Mouse (Mus musculus) lung, adult 18-20 months (tissue): ENCODE results near the gene Kcnb1.
A peak's percentile ranks its signal among the peaks of the same experiment; 100 is the strongest.

Source experiments
- DNase-seq, 2 experiments: peaks; one replicate each; pipeline ENCODE4 v3.0.0; 2022; ENCODE audit warnings: mixed read lengths in 2 of 2

Gene Kcnb1

DNA sequence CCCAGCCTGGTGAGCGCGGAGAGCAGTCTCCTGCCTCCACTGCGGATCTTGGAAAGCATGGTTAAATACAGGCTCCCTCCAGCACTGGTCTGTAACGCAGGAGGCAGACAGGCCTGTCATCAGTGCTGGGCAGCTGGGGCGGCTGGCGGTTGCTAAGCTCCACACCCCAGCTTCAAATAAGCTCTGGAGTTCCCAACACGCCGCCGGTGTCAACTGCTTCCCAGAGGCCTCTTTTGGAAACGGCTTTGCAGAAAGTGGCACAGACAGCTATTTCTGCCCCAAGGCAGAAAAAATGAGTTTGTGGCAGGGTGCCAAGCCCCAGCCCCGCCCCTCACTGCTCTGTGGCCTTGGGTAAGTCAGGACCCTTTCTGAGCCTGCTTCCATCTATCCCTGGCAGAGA lies 66.0 kb downstream of the Kcnb1 start:
- DNase-seq: no peak

DNA sequence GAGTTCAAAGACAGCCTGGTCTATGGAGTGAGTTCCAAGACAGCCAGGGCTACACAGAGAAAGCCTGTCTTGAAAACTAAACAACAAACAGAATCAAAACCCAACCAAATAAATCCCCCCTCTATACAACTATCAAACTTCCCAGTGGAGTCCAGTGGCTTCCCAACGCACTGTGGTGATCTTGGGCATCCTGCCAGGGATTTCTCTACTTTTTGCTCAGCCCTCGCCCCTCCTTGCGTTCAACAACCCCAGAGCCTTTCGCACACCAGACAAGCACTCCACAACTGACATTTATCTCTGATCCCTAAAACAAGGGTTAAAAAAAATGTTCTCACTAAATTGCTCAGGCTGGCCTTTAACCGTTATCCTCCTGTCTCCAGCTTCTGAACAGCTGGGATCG lies 67.2 kb downstream of the Kcnb1 start:
- DNase-seq: no peak

DNA sequence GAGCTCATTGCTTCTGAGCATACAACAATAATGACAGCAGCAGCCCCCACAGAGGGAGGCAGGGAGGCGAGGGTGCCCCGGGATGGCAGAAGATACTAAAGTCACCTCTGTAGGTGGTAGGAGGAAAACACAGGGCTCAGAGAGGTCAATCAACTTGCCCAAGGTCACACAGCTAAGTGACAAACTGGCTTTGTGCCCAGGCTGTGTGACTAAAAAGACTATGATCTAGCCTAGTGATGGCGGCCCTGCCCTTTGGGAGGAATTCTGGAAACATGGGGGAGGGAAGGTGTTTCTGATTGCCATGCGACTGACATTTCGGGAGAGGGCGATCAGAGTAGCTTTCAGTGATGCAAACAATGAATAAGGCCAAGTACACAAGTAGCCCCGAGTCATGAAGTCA lies 68.0 kb downstream of the Kcnb1 start:
- no peak for DNase-seq

DNA sequence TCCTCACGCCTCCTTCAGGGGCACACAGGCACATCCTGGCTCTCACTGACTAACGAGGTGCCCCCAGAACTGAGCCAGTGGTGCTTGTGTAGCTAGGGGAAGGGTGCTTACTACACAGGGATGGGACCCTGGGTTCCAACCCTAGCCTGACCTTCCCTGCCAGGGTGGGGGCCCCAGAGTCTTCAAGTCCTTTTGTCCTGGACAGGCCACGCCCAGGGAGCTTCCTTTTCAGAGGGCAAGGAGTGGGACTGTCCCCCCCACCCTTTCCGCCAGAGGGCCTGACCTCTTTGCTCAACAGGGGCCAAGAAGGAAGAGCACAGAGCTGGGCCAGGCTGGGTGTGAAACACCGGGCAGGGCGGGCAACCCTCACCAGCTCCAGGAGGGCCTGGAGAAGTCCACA lies 68.7 kb downstream of the Kcnb1 start:
- DNase-seq: peak; percentile 78 to 83

DNA sequence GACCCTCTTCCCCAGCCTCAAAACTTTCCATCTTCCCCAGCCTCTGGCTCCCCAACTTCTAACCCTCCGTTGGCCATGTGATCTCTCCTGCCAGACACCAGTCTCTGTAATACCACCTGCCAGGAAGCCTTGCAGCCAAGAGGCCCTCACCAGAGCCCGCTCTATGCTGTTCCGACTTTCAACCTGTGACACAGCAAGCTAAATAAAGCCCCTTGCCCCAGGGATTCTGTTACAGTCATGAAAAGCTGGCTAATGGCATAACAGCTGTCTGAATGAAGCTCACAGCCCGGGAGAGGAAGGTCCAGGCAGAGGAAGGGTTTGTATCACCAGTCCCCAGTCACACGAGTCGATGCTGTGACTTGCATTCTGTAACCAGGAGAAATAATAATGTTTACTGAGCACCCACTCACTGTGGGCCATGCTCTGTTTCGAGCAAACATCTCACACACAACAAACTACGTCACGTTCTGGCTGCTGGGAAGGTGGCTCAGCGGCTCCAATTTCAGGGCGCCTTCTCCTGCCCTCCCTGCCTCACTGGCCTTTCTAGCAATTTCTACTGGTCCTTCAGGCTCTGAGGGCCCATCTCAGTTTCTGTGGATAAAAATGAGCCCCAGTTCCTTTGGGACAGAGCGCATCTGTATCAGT lies 69.6 kb downstream of the Kcnb1 start:
- peak in 1 of 2 experiments; percentile 12 for DNase-seq

DNA sequence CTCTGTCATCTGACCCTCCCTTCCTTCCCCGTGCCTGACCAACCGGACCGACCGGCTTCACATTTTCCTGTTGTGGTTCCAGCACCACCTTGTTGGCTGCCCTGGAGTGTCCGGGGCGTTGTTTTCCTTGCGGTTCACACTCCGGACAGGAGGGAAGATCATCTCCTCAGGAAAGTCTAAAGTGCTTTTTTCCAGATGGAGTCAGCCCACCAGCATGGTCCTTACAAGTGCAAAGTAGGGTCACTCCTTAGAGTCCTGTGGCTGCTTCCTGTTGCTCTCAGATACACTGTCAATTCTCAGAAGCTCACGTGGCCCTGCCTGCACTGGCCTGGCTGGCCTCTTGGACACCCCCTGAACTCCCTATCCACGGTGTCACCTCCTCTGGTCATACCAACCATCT lies 71.9 kb downstream of the Kcnb1 start:
- peak; percentile 68 to 80 for DNase-seq

DNA sequence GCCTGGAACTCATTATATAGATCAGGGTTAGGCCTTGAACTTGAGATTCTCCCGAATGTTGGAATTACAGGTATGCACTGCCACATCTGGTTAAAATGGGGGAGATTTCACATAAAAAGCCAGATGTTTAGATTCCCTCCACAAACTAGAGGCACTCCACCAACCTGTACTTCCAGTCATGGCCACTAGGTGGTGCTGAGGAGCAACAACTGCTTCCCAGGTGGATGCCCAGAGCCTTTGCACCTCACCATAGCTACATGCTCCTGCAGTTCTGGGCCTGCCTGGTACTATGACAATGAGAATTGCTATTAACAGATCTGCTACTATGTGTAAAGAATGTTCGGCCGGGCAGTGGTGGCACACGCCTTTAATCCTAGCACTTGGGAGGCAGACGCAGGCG lies 77.2 kb downstream of the Kcnb1 start:
- DNase-seq: peak; percentile 69 to 74

DNA sequence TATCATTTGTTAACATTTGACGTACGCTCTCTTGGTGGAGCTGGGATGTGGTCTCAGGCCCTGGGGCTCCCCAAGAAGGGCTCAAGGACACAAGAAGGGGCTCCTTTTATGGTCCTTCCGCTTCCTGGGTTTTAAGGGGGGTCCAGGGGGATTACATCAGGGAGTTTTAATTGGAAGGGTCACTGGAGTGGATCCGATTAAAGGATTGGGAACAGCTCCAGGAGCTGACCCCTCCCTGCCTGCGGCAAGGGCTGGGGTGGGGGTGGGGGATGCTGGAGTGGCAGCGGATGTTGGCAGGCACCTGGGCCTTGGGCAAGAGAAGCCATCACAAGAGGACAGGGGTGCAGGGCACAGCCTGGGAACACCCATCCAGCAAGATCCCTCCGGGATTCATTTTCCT lies 77.7 kb downstream of the Kcnb1 start:
- DNase-seq: no peak

DNA sequence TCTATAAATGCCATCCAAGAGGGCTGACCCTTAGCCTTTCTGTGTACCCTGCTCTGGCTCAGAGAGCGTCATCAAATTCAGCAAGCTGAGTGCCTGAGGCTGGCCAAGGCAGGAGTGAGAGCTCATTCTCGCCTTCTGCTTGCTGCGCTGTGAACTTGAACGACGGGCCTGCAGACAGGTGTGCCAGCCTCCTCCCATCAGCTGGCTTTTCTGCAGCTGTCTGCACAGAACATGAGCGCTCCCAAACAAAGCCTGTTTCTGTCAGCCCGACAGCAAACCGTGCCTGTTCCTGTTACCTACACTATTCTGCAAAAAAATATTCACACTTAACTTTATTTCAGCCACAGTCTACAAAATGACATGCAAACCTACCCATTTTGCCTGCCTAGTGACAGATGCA lies 80.4 kb downstream of the Kcnb1 start:
- DNase-seq: no peak

DNA sequence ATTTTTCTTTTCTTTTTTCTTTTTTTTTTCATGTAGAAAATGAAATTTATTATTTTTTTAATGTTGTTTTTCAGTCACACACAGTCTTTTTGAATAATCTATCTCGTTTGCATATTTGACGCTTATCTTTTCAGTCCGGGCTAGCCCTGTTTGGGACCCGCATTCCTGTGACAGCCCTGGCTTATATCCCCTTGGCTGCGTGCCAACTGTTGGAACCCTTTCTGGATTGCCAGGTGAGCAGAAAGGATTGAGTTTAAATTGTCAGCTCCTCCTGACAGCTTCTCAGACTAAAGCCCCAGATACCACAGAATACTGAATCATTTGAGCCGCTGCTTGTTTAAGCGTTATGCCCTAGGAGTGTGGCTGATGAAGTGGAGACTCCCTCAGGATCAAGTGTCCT lies 86.4 kb downstream of the Kcnb1 start:
- DNase-seq: no peak

DNA sequence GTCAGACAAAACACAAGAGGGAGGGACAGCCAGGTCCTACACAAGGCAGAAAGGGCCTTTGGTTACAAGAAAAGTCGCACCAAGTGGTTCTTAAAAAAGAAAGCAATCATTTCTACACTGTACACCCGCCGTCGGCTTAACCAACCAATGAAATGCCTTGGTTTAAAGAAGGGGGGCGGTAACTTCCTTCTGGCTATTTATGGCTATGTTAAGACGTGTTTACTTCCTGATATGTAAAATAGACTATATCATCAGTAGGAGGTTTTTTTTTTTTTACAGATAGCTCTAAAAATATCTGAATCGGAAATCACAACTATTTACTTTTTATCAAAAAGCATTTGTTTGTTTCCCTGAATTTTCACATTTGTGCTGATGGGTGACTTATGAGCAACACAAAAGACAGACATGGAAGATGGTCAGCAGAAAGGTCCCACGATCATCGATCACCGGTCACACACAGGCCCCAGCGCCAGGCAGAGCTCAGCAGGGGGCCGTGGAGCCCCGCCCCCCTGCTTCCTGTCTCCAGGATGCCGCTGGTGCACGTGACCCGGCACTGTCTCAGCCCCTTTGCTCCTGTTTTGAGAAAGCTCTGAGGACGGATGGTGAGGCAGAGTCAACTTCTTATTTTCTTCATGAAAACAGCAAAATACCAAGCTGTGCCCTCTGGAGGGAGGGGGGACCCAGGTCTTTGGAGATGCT lies 88.1 kb downstream of the Kcnb1 start:
- peak; percentile 26 to 34 for DNase-seq

DNA sequence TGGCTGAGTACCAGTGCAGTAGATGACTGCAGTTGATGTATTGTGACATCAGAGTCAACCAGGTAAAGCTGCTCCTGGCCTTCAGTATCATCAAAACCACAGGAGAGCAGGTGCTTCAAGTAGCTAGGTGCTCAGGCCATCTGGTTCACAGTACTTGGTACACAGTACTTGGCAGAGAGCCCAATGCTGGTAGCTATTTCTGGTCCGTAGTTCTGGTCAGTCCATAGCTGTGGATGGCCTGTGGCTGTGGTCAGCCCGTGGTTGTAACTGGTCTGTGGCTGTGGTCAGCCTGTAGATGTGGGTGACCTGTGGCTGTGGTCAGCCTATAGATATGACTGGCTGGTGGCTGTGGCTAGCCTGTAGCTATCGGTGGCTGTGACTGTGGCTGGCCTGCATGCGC lies 95.3 kb downstream of the Kcnb1 start:
- DNase-seq: no peak

DNA sequence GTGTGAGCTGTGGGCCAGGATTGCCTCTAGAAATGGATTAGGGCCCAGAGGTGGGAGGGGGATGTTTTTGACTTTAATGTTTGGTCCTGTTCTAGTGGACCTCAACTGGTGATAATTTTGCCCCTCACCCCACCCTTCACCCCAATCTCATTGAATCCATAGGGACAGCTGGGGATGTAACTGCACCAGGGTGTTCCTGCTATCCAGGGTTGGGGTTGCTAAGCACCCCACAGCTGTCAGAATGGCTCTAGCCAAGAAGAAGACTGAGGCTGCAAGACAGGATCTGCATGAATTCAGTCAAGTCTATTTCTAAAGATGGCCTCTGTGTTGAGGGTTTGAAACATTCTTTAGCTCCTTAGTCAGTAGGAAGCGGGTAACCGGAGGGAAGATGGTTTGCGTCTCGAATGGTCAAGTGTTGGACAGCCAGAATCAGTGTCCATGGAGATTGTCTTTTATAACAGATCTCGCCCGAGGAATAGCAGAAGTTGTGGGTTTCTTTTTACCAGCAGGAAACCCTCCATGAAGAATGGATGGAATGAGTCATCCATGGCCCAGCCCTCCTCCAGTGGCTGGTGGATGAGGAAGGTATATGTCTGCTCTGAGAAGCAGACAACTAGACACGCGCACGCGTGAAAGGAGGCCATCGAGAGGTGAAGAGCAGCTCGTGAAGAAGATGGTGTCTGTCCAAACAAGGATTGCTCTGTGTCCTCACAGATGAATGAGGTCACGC lies 96.6 kb downstream of the Kcnb1 start:
- DNase-seq: peak; percentile 22 to 43

DNA sequence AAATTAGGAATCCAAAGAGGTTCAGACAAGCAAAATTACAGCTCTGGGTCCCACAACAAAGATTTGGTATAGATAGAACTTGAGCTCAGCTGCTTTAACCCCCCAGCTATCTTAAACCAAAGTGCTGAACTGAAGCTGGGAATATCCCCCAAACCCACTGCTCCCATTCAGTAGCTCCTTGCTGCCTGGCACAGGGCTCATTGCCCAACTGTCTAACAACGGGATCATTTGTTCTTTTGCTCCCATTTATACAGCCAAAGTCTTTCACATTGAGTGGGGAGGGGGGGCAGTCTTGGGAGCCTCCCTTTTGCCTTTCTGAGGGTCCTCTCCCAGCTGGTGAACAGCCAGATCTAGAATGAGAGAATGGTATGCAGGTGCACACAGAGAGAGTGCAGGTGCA lies 99.7 kb downstream of the Kcnb1 start:
- DNase-seq: no peak

DNA sequence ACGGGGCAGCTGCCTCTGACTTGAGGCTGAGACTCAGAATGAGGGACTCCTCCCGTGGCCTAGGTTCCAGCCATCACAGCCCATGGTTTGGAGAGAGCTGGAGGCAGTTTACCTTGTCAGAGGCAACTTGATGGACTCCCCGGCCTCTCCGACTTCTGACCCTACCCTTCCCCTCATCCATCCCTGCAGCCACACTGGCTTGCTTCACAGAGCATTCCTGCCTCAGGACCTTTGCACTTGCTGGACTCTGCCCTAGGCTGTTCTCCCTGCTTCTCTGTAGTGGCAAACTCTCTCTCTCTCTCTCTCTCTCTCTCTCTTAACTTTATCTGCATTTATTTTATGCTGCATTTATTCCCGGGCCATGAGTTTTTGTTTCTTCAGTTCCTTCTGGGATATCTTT lies 103.1 kb downstream of the Kcnb1 start:
- DNase-seq: no peak

DNA sequence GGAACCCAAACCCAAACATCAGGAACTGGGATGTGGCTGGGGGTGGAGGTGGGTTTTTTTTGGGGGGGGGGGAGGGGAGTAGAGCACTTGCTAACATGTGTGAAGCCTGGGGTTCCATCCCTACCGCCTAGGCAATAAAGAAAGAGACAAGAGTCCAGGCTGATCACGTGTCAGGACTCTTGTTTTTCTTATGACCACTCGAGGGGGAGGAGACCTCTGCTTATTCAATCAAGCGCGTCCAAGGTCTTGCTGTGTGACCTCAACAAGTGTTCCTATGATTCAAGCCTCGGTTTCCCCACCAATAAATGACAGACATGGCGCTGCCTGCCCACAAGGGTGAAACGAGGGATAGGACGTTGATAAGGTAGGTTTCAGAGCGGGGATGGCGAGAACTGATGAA lies 103.9 kb downstream of the Kcnb1 start:
- no peak for DNase-seq

DNA sequence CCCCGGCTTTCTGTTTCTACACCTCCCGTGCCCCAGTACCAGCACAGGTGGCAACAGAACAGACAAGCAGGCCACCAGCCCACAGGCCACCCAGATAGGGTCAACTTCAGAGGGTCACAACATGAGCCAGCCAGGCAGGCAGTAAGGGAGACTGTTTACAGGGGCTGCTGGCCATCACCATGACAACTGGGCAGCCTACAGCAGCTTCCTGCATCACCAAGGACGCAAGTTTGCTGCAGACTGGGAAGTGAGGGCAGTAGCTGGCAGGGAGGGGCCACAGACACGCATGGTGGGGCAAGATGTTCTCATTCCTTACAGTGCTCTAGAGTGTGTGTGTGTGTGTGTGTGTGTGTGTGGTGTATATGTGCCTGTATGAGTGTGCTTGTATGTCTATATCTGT lies 108.3 kb downstream of the Kcnb1 start:
- no peak for DNase-seq

DNA sequence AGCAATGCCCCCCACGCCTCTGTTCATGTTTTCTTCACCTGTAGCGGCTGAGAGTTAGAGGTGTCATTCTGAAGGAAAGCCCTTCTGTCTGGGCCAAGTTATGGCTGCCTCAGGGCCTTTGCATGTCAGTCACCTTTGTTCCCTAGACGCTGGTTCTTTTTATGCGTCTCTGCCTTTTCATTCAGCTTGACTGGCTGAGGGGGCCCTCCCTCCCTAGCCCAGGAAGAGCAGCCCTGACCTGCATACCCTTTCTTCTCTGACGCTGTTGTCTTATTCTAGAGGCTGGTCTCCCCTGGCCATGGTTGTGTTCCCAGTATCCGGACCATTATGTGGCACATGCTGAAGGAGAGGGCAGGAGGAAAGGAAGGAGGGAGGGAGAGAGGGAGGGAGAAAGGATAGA lies 108.8 kb downstream of the Kcnb1 start:
- DNase-seq: no peak

DNA sequence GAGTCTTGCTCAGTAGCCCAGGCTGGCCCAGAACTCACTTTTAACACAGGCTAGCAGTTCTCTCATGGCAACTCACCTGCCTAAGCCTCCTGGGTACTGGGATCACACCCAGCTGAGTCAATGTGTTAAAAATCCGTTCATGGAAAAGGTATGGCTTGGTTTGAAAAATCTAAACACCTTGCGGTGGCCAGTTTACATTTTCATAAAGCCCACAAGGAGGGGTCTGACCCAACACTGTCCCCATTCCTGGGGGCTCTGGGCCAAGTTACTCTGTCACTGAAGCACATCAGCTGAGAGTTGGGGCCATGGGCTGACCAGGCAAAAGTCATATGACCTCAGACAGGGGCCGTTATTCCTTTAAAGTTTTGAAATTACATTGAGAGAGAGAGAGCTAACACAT lies 109.6 kb downstream of the Kcnb1 start:
- DNase-seq: no peak

DNA sequence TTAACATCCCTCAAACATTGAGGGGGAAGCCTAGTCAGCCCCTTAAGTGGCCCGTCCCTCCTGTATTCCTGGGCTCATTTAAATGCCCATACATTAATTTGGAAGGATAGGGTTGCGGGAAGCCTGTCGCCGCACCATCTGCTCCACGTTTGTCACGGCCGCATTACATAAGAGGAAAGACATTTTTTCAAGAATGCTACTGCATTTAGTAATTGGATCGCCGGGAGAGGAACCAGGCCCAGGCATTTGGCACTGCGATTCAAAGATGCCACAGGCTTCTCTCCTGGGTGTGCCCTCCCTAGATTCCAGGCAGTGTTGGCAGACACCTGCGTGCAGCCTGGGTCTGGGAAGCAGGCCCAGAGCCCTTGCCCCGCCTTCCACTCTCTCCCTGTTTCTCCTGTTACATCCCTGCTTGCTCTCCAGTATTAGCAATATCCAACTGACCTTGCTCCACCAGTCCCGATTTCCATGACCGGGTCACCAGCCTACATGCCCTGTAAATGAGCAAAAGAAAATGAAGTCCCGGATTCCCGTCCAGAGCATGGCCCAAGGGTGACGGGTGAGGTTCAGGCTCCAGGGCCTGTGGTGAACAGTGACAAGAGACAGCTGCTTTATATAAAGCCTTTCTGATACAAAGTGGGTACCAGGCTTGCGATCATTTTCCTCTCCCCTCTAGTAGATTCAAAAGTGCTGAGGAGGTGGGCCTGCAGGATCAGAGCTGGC lies 110.3 kb downstream of the Kcnb1 start:
- DNase-seq: peak; percentile 52 to 53

DNA sequence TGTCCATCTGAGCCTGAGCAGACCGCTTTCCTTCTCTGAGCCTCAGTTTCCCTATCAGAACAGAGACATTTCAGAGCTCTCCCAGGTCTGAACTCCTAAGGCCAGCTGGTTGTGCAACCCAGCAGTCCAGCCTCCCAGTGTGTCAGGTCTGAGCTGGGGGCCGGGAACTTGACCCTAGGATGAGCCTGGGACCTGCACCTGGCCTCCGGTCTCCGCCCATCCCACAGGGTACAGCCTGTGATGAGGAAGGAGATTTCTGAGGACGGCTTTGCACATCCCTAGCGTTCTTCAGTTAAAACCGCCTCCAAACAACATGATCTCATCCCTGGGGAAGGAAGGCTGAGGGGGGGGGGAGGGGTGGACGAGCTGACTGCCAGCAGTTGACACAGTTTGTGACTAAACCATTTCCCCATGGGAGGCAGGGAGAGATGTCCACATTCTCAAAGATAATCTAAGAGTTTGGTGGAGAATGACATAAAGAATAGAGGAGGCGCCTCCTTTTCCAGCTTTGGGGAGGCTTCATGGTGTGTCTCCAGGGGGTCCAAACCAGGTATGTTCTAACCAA lies 110.9 kb downstream of the Kcnb1 start:
- peak in 1 of 2 experiments; percentile 29 for DNase-seq

DNA sequence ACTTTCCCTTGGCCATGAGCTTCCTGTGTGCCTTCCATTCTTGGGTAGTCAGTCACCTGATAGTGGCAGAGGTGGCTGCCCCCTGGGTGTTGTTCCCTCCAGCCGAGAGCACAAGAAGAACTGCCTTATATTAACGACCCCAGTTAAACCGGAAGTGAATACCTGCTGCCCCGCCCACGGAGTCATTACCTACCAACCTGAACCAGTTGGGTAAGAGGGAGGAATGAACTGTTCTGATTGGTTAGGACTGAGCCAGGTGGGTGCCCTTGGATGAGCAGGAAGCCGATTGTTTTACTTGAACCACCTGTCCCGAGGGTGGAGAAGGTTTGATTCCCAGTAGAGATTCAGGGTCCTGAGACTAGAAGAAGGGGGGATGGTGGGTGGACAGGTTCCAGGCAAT lies 111.5 kb downstream of the Kcnb1 start:
- DNase-seq: no peak
